Mouse (Mus musculus): Measurements from ENCODE around the gene Dppa3. TPM values are rescaled to one million over a fixed set of nuclear protein-coding genes. Genes with fewer than 3 reads are reported as not detected.

The Dppa3 gene
- polyA plus RNA-seq (2012; rRNA removed): not detected in 2 replicates

GRCm38 (mm10) chr6:122626110-122626509, at the start of gene Dppa3:
Gene Dppa3 (plus strand): TSS chr6:122626410.

DNA sequence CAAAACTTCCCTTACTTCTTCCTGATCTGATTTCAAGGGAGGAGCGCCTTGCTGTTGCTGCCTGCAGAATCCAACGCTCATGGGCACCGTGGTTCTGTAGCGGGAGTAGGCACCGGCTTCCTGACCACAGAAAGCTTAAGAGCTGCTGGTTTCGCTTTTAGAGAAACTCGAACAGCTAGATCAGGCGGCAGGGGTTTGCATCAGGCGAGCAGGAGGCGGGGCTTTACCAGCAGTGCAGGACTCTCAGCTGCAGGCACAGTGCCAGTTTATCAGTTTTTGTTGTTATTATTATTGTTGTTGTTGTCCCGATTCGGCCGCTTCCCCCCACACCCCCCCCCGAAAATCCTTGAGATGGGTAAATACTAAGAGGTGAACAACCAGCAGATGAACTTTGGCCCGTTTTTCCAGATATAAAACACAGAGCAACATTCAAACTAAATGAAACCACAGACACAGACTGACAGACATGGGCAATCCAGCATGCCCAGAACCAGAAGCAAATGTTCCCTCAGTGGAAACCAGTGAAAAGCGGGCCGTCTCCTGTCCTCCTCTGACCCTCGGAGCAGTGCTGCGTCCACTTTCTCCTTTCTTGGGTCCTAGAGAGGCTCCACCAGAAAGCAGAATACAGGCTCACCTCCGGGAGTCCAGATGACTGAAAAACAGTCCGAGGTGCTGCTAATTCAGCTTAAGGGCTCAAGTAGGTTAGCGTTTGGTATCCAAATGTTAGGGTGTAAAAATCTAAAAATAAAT, 23.8 kb upstream of the Dppa3 start, which contains the start of gene Apobec1:
Apobec1 (minus strand) TSS at position 203 of the 750 bp plus-strand sequence.

GRCm38 (mm10) chr6:122609771-122610170, 16.4 kb upstream of the Dppa3 start, which contains the start of gene Gdf3:
Gene Gdf3 (minus strand): TSS chr6:122610087.

Other genes starting within 250 kb of the Dppa3 start
- 0.06 TPM in 1 of 2 replicates, not detected in the other for gene Rimklb, start 127.6 kb upstream of the Dppa3 start, polyA plus RNA-seq (2012; rRNA removed)
- gene Mfap5, start 120.6 kb upstream of the Dppa3 start, polyA plus RNA-seq (2012; rRNA removed): 76.6 and 77.6 TPM in 2 replicates
- 0.16 TPM in 1 of 2 replicates, not detected in the other for gene Aicda, start 72.6 kb upstream of the Dppa3 start, polyA plus RNA-seq (2012; rRNA removed)
- 11.5 and 14.2 TPM in 2 replicates for gene Apobec1, start 24.0 kb upstream of the Dppa3 start, polyA plus RNA-seq (2012; rRNA removed)
- gene Gdf3, start 16.3 kb upstream of the Dppa3 start, polyA plus RNA-seq (2012; rRNA removed): 0.08 and 0.09 TPM in 2 replicates
- not detected in 2 replicates for gene Nanog, start 81.1 kb downstream of the Dppa3 start, polyA plus RNA-seq (2012; rRNA removed)
- 1.5 and 1.8 TPM in 2 replicates for gene Slc2a3, start 175.2 kb downstream of the Dppa3 start, polyA plus RNA-seq (2012; rRNA removed)
- gene Foxj2, start 193.5 kb downstream of the Dppa3 start, polyA plus RNA-seq (2012; rRNA removed): 13.1 TPM in 2 replicates
- 1.7 and 1.9 TPM in 2 replicates for gene C3ar1, start 229.8 kb downstream of the Dppa3 start, polyA plus RNA-seq (2012; rRNA removed)
- 9.5 and 11.4 TPM in 2 replicates for gene Necap1, start 248.1 kb downstream of the Dppa3 start, polyA plus RNA-seq (2012; rRNA removed)

Data from colon, adult 2 months (tissue).